Mouse (Mus musculus) G1E (cell line): ENCODE measurements around the gene Fancf.

Experiments used
- CTCF ChIP-seq: IDR thresholded peaks from 2 replicates; pipeline ENCODE4 v1.5.1; 2012; ENCODE audit warnings: low read depth, low read length, inconsistent platforms, mixed read lengths
- GATA1 ChIP-seq: IDR thresholded peaks from 2 replicates; pipeline ENCODE4 v1.6.1; 2012; ENCODE audit warnings: borderline replicate concordance, low read length, inconsistent platforms, mixed read lengths

DNA sequence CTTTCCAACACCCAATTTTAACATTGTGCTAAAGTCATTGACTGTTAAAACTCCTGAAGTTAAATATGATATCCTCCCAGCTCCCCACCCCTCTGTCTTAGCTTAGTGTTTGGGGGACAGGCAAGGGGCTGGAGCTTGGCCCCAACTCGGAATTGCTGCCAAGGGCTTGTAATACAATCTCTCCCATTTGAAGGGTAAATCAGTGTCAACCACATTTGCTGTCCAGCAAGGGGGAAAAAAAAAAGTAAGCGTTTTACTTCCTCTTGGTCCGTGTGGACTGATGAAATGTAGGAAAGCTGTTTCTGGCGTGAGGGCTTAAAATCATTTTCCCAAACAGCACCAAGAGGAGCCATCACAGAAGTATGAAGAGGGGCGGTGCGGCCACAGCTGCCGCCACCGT, 16.7 kb upstream of the Fancf start:
- no peak for TF ChIP-seq CTCF
- TF ChIP-seq GATA1, result no peak
